Mouse (Mus musculus) cerebellum, adult 11 months (tissue): Measurements from ENCODE around the gene Slc2a3.
A peak's percentile ranks its signal among the peaks of the same experiment; 100 is the strongest.
"Not testable (repeated sequence)": the region's sequence is repeated elsewhere in the genome, so short reads cannot be mapped to it uniquely, and the experiment has no call there.

Experiments used
- DNase-seq: peaks from one replicate; pipeline ENCODE4 v3.0.0; 2022

Slc2a3 gene

GRCm38 (mm10) chr6:122804418-122804817 is 3.0 kb upstream of the Slc2a3 start:
- DNase-seq, result peak; percentile 73

GRCm38 (mm10) chr6:122801801-122802514 is 518 bp upstream of the Slc2a3 start:
- peak; percentile 50 for DNase-seq

GRCm38 (mm10) chr6:122800640-122801300 is 670 bp downstream of the Slc2a3 start:
- no peak for DNase-seq

- no peak for DNase-seq
These were observed 6.0 kb downstream of the Slc2a3 start for GRCm38 (mm10) chr6:122795254-122795935.

GRCm38 (mm10) chr6:122786275-122786674 is 15.2 kb downstream of the Slc2a3 start:
- DNase-seq, result peak; percentile 80

DNA sequence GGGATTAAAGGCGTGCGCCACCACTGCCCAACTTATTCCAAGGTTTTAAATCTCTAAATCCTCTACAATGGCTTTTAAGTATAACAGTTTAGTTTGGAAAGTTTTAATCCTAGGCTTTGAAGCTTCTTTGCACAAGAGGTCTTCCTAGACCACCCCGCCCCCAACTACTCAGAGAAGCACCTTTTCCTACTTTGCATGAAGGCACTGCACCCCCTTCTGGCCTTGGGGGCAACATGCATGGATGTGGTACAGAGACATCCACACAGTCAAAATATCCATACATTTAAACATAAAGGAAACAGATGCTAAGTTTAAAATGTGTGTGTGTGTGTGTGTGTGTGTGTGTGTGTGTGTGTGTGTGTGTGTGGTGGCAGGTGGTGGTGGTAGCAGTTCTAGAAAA is 16.6 kb downstream of the Slc2a3 start:
- no peak for DNase-seq

- peak; percentile 45 for DNase-seq
These were observed 19.3 kb downstream of the Slc2a3 start for GRCm38 (mm10) chr6:122782164-122782563.

DNA sequence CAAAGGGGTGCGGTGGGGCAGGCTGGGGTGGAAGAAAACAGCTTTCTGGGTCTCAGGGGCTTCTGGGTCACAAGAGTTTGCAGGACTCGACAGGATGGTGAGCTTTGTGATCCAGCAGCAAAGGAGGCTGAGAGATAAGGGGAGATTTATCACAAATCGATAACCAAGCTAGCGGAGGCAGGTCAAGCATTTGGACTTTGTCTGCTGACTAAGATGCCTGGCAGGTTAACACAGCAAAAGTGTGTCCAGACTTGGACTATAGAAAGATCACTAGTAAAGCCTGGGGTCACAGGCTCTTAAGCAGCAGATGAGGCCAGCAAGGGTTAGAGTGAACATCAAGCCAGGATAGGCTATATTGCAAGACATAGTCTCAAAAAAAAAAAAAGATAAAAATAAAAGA is 20.3 kb downstream of the Slc2a3 start:
- DNase-seq, result no peak

DNA sequence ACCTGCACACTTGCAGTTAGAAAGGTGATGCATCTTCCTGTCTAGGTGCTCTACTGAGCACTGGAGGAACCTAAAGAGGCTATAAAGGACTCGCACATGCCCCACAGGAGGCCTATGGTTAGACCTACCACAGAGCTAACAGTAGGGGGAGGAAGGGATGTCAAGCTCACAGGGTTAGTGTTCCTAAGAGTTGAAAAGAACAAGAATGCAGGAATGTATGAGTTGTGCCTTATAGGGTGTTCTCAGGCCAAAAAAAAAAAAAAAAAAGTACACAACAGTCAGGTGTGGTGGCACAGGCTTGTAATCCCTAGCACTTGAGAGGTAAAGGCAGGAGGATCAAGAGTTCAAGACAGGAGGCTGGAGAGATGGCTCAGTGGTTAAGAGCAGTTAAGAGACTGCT is 21.5 kb downstream of the Slc2a3 start:
- DNase-seq, result no peak

- DNase-seq, result no peak
These were observed 25.4 kb downstream of the Slc2a3 start for GRCm38 (mm10) chr6:122776040-122776439.

GRCm38 (mm10) chr6:122774345-122774744 is 27.1 kb downstream of the Slc2a3 start:
- no peak for DNase-seq

DNA sequence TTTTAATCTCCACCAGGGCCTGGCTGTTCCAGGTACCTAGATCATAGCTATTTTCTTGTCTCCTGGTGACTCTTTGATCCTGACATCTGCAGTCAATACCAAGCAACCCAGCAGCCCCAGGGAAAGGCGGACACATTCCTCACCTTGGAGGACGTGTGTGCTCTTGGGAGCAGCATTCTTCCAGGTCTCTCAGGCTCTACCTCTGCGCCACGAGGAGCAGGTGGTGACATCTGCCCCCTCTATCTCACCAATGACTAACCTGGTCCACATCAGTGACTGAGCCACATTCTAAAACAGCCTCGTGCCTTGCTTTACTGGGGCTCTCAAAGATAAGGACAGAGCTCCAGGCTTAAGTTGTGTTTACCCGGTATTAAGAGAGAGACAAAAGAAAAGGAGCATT is 28.7 kb downstream of the Slc2a3 start:
- no peak for DNase-seq

GRCm38 (mm10) chr6:122770760-122771315 is 30.6 kb downstream of the Slc2a3 start:
- DNase-seq, result no peak

- DNase-seq, result no peak
These were observed 31.4 kb downstream of the Slc2a3 start for GRCm38 (mm10) chr6:122769771-122770759.

DNA sequence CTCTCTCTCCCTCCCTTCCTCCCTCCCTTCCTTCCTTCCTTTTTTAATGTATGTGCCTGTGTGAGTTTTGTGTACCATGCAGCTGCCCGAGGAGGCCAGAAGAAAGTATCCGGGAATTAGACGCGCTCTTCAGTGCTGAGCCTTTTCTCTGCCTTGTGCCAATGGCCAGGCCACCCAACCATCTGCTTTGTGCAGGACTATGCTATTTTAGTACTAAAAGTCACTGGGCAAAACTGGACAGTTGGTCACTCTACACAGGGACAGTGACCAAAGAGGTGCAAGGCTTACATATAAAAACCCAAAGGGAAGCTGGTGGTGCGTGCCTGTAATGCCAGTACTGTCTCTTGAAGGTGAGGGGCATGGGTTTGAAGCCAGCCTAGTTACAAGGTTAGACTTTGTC is 33.2 kb downstream of the Slc2a3 start:
- peak; percentile 65 for DNase-seq

GRCm38 (mm10) chr6:122767012-122767411 is 34.4 kb downstream of the Slc2a3 start:
- DNase-seq, result not testable (repeated sequence)

DNA sequence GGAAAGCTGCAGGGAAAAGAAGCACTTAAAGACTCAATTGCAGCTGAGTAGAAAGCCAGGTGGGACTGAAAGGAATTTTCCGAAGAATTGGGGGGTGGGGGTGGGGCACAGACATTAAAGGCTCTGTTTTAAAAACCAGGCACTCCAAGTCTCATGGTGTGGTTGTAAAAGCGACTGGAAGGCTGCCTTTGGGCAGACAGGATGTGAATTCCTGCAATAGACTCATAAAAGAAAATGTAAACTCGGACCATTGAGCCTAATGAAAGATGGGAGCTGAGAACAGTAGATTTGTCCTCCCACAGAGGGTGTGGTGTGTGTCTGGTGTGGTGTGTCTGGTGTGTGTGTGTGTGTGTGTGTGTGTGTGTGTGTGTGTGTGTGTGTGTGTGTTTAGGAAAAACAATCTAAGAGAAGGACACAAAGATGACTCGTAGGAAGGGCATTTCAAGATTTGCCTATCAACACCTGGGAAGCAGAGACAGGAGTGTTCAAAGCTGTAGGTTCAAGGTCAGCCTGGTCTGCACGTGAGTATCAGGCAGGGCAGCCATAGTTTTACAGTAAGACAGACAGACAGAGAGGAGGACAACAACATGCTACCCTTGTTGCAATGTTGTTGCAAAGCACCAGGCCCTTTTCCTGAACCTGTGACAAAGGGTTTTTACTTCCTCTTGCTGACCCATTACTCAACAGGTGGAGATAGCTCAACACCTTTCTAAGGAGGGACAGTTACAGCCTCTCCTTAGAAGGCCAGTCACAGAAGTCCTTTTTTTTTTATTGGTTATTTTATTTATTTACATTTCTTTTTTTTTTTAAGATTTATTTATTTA is 35.1 kb downstream of the Slc2a3 start:
- DNase-seq, result no peak

DNA sequence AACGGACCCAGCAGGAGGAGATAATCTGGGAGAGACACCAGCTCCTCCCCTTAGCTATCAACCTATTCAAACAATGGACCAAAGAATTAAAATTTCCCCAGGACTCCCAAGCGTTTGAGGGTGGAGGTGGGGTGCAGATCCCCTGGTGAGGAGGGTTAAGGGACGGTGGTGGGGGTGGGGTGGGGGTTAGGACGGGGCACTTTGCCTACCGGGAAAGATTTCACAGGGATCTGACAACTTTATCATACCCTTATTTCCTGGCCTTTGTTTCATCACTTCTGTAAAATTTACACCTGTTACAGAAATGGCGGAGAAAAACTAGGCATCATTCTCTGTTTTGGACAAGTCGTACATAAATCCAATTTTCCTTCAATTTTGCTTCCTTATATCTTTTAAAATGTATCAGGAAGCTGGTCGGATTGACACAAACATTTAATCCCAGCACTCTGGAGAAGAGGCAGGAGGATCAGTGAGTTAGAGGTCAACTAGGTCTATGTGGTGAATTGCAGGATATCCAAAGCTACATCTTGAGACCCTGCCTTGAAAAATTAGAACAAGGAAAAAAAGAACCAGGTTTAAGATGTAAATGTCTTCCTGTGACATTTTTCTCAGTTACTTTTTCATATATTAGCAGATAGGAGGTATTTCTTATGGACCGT is 36.0 kb downstream of the Slc2a3 start:
- DNase-seq, result no peak

GRCm38 (mm10) chr6:122764446-122765297 is 36.8 kb downstream of the Slc2a3 start:
- peak; percentile 77 for DNase-seq
